9 mouse cellular contexts compared by ENCODE assay signal in the genomic region with DNA sequence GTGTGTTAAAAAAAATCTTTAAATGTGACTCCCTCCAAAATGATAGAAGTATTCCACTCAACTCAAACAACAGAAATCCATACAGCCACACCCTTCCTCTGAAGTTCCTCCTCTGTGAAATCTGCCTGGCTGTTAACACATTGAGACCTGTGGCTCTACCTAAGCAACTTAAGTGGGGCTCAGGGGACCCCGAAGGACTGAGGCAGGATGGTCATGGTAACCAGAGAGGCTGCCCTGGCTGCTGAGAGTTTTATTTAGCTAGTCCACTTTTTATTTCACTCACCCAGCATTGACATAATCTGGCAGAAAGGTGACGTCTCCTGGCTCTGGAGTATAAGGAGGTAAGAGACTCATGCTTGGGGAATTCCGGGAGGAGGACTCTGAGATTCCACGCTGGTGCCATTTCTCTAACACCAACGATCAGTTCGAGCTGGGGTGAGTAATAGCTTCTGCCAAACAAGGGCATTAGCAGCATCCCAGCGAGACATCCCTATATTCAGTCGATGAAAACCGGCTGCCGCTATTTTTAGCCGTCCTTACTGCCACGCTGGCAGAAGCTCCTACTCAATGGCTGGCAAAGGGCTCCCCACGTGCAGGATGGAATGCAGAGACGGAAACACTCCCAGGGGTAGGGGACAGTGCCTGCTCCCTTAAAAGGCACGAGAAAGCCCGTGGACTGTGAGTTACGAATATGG.
DNase-seq lines count a peak whose midpoint lies in the region; ATAC-seq and TF ChIP-seq lines count a peak whose summit lies in the region.
"Had no signal": no experiment of that assay in that cellular context is flagged by ENCODE, and none has a peak within 500 bp of the region (broad histone marks: within the 10 kb centered on the region; RNA-seq: fewer than 3 reads in every experiment).

No protein-coding gene starts in this region.

- ATAC-seq in hindbrain, embryonic 14.5 days (ENCODE audit: low FRiP score) = peak; percentile 24; the same call in 1 of the 2 replicates
- ATAC-seq in midbrain, embryonic 14.5 days (ENCODE audit: low FRiP score, low TSS enrichment) = no peak

- no peaks in the 10 kb centered on the region for H3K27me3 ChIP-seq in hindbrain, embryonic 14.5 days (ENCODE audit: control insufficient read depth, insufficient read depth, low read length)
- H3K27me3 ChIP-seq in hindbrain, embryonic 10.5 days (ENCODE audit: insufficient read depth, poor library complexity, severe bottlenecking) = no peaks in the 10 kb centered on the region
- no peaks in the 10 kb centered on the region for H3K27me3 ChIP-seq in heart, embryonic 10.5 days (ENCODE audit: insufficient read depth, poor library complexity, severe bottlenecking)
- no peaks in the 10 kb centered on the region for H3K27me3 ChIP-seq in midbrain, embryonic 14.5 days (ENCODE audit: control insufficient read depth, insufficient read depth, low read length)
- H3K27me3 ChIP-seq: limb, embryonic 13.5 days had no signal

- no peak overlapping the region for H3K4me3 ChIP-seq in hindbrain, embryonic 14.5 days (replicated peaks; ENCODE audit: low read length)
- H3K4me3 ChIP-seq in hindbrain, embryonic 10.5 days = no peak overlapping the region
- peak overlapping the region; percentile 32; the same call in 1 of the 2 replicates for H3K4me3 ChIP-seq in heart, embryonic 10.5 days
- no peak overlapping the region for H3K4me3 ChIP-seq in midbrain, embryonic 14.5 days (replicated peaks; ENCODE audit: low read depth, low read length)
- H3K4me3 ChIP-seq: limb, embryonic 13.5 days had no signal

- no peak overlapping the region for H3K9ac ChIP-seq in hindbrain, embryonic 14.5 days
- H3K9ac ChIP-seq in midbrain, embryonic 14.5 days (replicated peaks; ENCODE audit: low read length) = no peak overlapping the region
- H3K9ac ChIP-seq: limb, embryonic 13.5 days had no signal

- 0 out of 2 replicates have a peak overlapping the region, but pooled peaks have one; percentile 2 for H3K4me2 ChIP-seq in hindbrain, embryonic 14.5 days (replicated peaks)
- peak overlapping the region; percentile 4; the same call in 1 of the 2 replicates for H3K4me2 ChIP-seq in midbrain, embryonic 14.5 days (ENCODE audit: low read length)
- H3K4me2 ChIP-seq: limb, embryonic 13.5 days had no signal

- TF ChIP-seq CTCF in brain, embryonic 14.5 days (IDR thresholded peaks at IDR 0.05; ENCODE audit: borderline replicate concordance, extremely low read depth, insufficient read depth, insufficient read length) = no peak

- 36% methylated on average over 17 of the region's 17 CpGs for WGBS in hindbrain, embryonic 14.5 days
- 65% methylated on average over 17 of the region's 17 CpGs for WGBS in hindbrain, embryonic 10.5 days
- 25% methylated on average over 17 of the region's 17 CpGs for WGBS in heart, embryonic 10.5 days
- WGBS in midbrain, embryonic 14.5 days = 50% methylated on average over 17 of the region's 17 CpGs

- peak; percentile 56 for DNase-seq in hindbrain, embryonic 14.5 days (ENCODE audit: low spot score)
- no peak for DNase-seq in hindbrain, embryonic 10.5 days (ENCODE audit: low spot score)
- peak; percentile 63 for DNase-seq in brain, embryonic 14.5 days (ENCODE audit: low read depth)
- peak; percentile 93 for DNase-seq in heart, embryonic 10.5 days (ENCODE audit: low spot score)
- DNase-seq in midbrain, embryonic 14.5 days = peak; percentile 53
- DNase-seq in adrenal gland, adult 2 months = no peak
- DNase-seq in spleen, postnatal 36 days (ENCODE audit: low spot score in 2 of 2) = no peak
- no peak for DNase-seq in yolk sac, embryonic 10.5 days (ENCODE audit: low spot score)

- H3K27ac ChIP-seq in hindbrain, embryonic 14.5 days = peak overlapping the region; percentile 48; the same call in 1 of the 2 replicates
- no peak overlapping the region for H3K27ac ChIP-seq in hindbrain, embryonic 10.5 days
- H3K27ac ChIP-seq in heart, embryonic 10.5 days = peak overlapping the region; percentile 93
- 0 out of 2 replicates have a peak overlapping the region, but pooled peaks have one; percentile 9 for H3K27ac ChIP-seq in midbrain, embryonic 14.5 days (replicated peaks; ENCODE audit: low read depth, low read length)
- H3K27ac ChIP-seq: limb, embryonic 13.5 days had no signal

- H3K4me1 ChIP-seq in hindbrain, embryonic 14.5 days (replicated peaks; ENCODE audit: control insufficient read depth, insufficient read depth, low read length) = peaks cover 13% of the 10 kb centered on the region
- peaks cover 12% of the 10 kb centered on the region; the same call in 1 of the 2 replicates for H3K4me1 ChIP-seq in hindbrain, embryonic 10.5 days (replicated peaks)
- peaks cover 41% of the 10 kb centered on the region for H3K4me1 ChIP-seq in heart, embryonic 10.5 days
- H3K4me1 ChIP-seq in midbrain, embryonic 14.5 days (ENCODE audit: control insufficient read depth, insufficient read depth, low read length) = peaks cover 8% of the 10 kb centered on the region

- H3K36me3 ChIP-seq in hindbrain, embryonic 14.5 days (replicated peaks; ENCODE audit: control insufficient read depth, insufficient read depth) = no peaks in the 10 kb centered on the region
- no peaks in the 10 kb centered on the region for H3K36me3 ChIP-seq in hindbrain, embryonic 10.5 days
- no peaks in the 10 kb centered on the region for H3K36me3 ChIP-seq in heart, embryonic 10.5 days
- no peaks in the 10 kb centered on the region for H3K36me3 ChIP-seq in midbrain, embryonic 14.5 days (ENCODE audit: control insufficient read depth, insufficient read depth, low read length)
- H3K36me3 ChIP-seq: limb, embryonic 13.5 days had no signal

- no peaks in the 10 kb centered on the region for H3K9me3 ChIP-seq in hindbrain, embryonic 14.5 days (ENCODE audit: control insufficient read depth, low read length)
- no peaks in the 10 kb centered on the region for H3K9me3 ChIP-seq in hindbrain, embryonic 10.5 days
- H3K9me3 ChIP-seq in heart, embryonic 10.5 days = no peaks in the 10 kb centered on the region
- H3K9me3 ChIP-seq in midbrain, embryonic 14.5 days (ENCODE audit: control insufficient read depth, low read length) = no peaks in the 10 kb centered on the region
- H3K9me3 ChIP-seq: limb, embryonic 13.5 days had no signal

- no peak for TF ChIP-seq POLR2A in brain, embryonic 14.5 days (IDR thresholded peaks at IDR 0.05; ENCODE audit: borderline replicate concordance, extremely low read depth, insufficient read depth, insufficient read length, poor library complexity, severe bottlenecking)

Comparison
In these comparisons a context has a peak if more than half of its experiments do, and no peak if none do; other contexts are left out.
1. DNase-seq: peak in hindbrain, embryonic 14.5 days (single experiment), brain, embryonic 14.5 days (single experiment), heart, embryonic 10.5 days (single experiment) and midbrain, embryonic 14.5 days (single experiment); none in hindbrain, embryonic 10.5 days (single experiment), adrenal gland, adult 2 months (single experiment), spleen, postnatal 36 days (0 of 2) and yolk sac, embryonic 10.5 days (single experiment).